Comparison of ENCODE assay signal across 8 mouse cellular contexts in genomic region chr14:56778200-56778932, GRCm38 (mm10). TPM values are rescaled to one million over a fixed set of nuclear protein-coding genes. Genes with fewer than 3 reads are reported as not detected.
A peak's percentile ranks its signal among the peaks of the same experiment; 100 is the strongest.
DNase-seq lines count a peak whose midpoint lies in the region; ATAC-seq lines count a peak whose summit lies in the region.

Gene Pspc1 (minus strand): TSS chr14:56778316.

- H3K36me3 ChIP-seq in hindbrain, embryonic 12.5 days: no peaks in the 10 kb centered on the region

- H3K4me3 ChIP-seq in hindbrain, embryonic 12.5 days: peak within 1 kb of the TSS; percentile 94

- WGBS in hindbrain, embryonic 12.5 days: under 1% methylated on average over 36 of the region's 36 CpGs

- no peaks in the 10 kb centered on the region for H3K27me3 ChIP-seq in hindbrain, embryonic 12.5 days

- DNase-seq in NIH3T3 (ENCODE audit: low read depth): peak; percentile 98
- peak; percentile 98 to 99 for DNase-seq in cerebellum, postnatal 10 days
- peak; percentile 94 to 96 for DNase-seq in frontal cortex, postnatal 10 days (ENCODE audit: low spot score in 2 of 2)
- peak; percentile 96 to 98 for DNase-seq in layer of hippocampus, postnatal 14 days (ENCODE audit: low spot score in 2 of 2)
- peak; percentile 98 for DNase-seq in lung, postnatal 14 days
- DNase-seq in retina, adult 2 months (ENCODE audit: low read depth, low spot score): peak; percentile 92
- DNase-seq in thymus, postnatal 36 days: peak; percentile 94 to 95

- peaks cover 25% of the 10 kb centered on the region for H3K4me1 ChIP-seq in hindbrain, embryonic 12.5 days

- peak; percentile 98 for ATAC-seq in hindbrain, embryonic 12.5 days (ENCODE audit: low FRiP score)

- H3K27ac ChIP-seq in hindbrain, embryonic 12.5 days: peak within 1 kb of the TSS; percentile 95

- peak within 1 kb of the TSS; percentile 77 for H3K4me2 ChIP-seq in hindbrain, embryonic 12.5 days (replicated peaks)

- no peaks in the 10 kb centered on the region for H3K9me3 ChIP-seq in hindbrain, embryonic 12.5 days (replicated peaks)

- H3K9ac ChIP-seq in hindbrain, embryonic 12.5 days: peak within 1 kb of the TSS; percentile 95

RNA-seq across cellular contexts. Expression of gene Pspc1, which starts in this region (rescaled TPM):
- polyA plus RNA-seq in hindbrain, embryonic 12.5 days (2016; fragmentation: Nextera tagmentation; extraction: Ambion mirVana): 46.2 and 53.9 TPM in 2 replicates
- total RNA-seq in layer of hippocampus, postnatal 14 days (2021): 10 to 100 TPM; 58.7 to 60.2 TPM

Comparison
In these comparisons a context has a peak if more than half of its experiments do, and no peak if none do; other contexts are left out.
1. Peak in every context shown above with its lines: DNase-seq, ATAC-seq, H3K4me3 ChIP-seq and H3K27ac ChIP-seq.